Mouse (Mus musculus): ENCODE measurements around the gene Pgm2. TPM values are rescaled to one million over a fixed set of nuclear protein-coding genes. Genes with fewer than 3 reads are reported as not detected.
A peak's percentile ranks its signal among the peaks of the same experiment; 100 is the strongest.

The Pgm2 gene
- 39.5 and 40.6 TPM in 2 replicates for total RNA-seq (2017)

DNA sequence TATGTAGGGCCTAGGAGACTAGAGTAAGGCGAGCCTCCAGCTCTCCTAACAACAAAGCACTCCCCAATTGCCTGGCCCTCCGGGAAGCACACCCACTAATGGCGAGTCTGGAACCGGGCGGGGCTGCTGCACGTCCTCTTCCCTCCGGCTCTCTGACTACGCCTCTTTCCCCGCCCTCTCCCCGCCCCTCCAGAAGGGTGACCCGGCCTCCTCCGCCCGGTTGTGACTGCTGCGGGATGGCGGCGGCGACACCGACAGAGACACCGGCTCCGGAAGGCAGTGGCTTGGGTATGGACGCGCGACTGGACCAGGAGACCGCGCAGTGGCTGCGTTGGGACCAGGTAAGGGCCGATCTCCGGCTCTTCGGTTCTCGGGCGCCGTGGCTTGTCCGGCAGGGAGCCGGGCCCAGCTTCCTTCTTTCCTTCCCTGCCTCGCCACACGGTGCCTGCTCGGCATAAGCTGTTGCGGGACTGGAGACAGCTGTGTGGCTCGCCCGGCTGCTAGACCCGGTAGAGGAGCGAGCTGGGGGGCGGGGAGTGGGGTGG is at the start of gene Pgm2:
Gene Pgm2, plus strand, starts transcription at position 203 of the 545 bp plus-strand sequence.
- ATAC-seq (replicated peaks; ENCODE audit: low read depth, poor library complexity, severe bottlenecking) = peak; percentile 92

DNA sequence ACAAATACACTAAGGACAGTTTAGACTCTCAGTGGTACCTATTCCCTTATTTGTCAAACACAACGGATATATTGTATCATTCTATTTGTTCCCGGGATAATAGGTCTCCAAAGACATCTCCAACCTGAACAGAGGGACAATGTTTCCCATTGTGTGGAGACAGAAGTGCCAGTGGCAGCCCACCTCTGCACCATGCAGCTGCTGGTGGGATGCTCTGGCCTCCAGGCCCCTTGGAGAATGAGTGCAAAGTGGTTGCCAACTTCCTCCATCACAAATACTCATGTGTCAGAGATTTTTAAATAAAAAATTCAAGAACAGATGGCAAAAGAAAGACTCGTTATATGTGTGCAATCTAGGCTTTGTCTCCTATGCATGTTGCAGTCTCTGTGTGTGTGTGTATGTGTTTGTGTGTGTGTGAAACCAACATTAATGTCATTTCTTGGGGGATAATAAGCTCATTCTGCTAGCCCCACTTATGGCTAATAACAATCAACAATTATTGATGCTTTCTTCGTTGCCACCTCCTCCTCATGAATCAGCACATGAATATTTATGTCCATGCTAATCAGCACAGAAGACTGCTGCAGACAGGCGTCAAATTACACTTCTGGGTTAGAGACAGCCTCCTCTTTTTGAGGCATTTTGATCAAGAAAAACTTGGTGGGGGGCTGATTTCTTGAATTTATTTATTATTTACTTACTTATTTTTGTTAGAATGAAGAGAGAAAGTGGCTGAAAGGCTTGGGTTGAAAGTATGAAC is 48.9 kb upstream of the Pgm2 start:
- no peak for ATAC-seq (replicated peaks; ENCODE audit: low read depth, poor library complexity, severe bottlenecking)

DNA sequence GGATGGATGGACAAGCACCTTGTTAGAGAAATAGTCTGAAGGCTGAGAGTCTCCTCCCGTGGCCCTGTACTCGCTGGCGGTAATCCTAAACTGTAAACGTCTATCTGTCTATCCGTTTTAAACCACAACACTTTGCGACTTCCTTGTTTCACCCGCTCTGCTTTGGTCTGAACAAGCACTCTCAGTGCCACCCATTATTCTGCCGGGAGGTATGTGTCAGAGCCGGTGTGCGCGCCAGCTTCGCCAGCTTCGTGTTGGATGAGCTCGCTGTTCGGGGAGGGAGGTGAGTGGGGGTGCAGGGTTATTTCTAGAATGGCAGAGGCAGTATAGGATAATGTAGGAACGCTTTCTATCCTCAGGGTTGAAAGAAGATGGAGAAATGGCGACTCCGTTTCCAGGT is 48.0 kb upstream of the Pgm2 start:
- ATAC-seq (replicated peaks; ENCODE audit: low read depth, poor library complexity, severe bottlenecking) = peak; percentile 89

DNA sequence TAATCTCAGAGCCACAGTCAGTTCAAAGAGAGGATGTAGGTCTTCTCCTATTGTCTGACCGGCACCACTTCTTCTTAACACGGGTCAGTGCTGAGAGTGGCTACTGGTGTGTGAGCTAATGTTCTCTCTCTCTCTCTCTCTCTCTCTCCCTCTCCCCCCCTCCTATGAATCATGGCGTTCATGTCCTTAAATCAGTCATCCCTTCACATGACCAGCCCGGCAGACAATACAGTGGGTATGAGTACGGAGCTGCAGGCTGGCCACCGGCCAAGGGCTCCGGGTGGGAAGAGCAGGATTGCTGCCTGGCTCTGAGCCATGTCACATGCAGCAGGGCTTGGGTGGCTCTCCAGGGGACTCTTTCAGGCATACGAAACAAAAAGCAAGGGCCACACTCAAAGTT is 47.2 kb upstream of the Pgm2 start:
- ATAC-seq (replicated peaks; ENCODE audit: low read depth, poor library complexity, severe bottlenecking) = peak; percentile 19

DNA sequence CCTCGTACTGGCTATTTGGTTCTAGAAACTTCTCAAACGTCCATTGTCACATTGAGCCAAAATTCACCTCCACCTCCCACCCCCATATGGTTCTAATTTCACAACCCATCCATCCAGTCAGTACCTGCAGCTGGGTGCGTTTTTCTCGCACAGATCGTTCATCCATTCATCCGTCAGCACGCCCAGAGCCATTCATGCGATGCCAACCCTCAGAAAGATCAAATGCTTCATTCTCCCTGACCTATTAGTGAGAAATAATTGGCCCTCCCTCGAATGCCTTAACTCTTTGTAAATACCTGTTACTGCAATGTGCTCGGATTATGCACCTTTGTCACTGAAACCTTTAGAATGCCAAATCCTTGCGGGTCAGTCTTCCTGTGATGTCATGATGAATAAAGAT is 45.8 kb upstream of the Pgm2 start:
- no peak for ATAC-seq (replicated peaks; ENCODE audit: low read depth, poor library complexity, severe bottlenecking)

DNA sequence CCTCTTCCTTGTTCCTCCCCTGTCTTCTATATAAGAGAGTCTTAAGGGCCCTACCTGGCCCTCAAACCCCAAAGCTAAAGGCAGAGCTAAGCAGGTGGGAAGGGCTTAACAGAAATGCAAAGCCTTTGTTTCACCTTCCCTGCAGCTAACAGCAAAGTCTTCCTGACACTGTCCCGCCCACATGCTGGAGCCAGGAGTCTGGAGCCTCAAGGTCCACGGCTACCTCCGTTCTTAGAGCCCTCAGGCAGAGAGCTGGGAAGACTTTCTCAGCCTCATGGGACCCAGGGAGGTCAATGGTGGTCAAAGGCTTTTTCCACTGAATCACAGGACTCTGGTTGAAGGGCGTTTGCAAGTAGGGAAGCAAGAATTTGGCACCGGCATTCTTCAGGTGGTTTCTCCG is 44.8 kb upstream of the Pgm2 start:
- ATAC-seq (replicated peaks; ENCODE audit: low read depth, poor library complexity, severe bottlenecking) = no peak

DNA sequence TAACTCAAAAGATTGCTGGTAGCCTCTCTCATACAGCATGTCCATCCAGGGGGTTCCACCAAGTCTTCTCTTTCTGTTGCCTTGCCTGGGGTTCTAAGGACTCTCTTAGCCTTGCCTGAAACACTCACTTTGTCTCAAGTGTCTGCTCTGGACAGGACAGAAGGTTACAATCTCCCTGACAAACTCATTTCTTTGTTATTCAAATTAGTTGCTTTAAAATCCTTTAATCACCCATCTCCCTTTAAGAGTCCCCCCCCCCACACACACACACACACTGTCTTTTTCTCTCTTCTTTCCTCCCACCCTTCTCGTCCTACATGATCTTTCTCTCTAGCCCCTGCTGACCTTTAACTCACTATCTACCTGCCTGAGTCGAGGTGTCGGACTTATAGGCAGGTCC is 44.1 kb upstream of the Pgm2 start:
- no peak for ATAC-seq (replicated peaks; ENCODE audit: low read depth, poor library complexity, severe bottlenecking)

DNA sequence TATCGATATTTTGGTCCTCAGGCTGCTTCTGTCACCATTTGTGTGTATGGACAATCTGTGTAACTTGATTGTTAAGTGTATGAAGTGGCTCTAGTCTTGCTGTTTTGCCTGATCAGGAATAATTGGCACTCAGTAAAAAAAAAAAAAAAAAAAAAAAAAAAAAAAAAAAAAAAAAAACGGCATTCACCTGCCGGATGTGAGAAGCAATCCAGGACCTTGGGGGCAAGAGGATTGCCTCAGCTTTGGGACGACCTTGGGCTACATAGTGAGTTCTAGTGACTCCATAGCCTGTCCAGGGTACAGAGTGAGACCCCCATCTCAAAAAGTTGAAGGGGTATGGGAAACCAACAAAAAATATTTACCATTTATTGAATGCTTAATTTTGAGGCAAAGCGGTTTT is 43.5 kb upstream of the Pgm2 start:
- no peak for ATAC-seq (replicated peaks; ENCODE audit: low read depth, poor library complexity, severe bottlenecking)

DNA sequence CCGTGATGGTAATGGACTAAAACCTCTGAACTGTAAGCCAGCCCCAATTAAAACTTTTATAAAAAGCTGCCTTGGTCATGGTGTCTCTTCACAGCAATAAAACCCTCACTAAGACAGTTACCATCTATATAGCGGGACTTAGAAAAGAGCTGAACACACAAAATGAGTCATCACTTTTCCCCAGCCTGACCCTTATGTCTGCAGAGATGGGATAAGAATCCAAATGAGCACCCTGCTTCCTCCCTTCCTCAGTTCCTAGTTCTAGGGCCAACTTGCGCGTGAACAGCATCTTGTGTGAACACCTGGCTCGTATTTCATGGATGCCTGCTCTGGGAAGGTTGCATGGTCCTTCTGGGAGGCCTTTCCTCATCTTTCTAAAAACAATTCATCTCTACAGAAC is 39.7 kb upstream of the Pgm2 start:
- ATAC-seq (replicated peaks; ENCODE audit: low read depth, poor library complexity, severe bottlenecking) = no peak

DNA sequence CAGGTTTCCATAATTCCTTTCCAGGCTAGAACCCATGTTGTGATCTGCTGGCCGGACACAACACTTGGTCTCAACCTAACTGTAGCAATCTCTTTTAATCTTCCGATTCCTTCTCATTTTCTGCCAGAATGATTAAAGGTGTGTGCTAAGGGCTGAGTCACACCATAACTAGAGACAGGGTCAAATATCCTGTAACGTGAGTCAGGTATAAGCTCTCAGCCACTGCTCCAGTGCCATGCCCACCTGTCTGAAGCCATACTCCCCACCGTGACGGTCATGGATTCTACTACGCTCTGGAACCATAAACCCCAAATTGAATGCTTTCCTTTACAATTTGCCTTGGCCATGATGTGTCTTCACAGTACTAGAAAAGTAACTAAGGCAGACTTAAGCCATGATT is 36.5 kb upstream of the Pgm2 start:
- no peak for ATAC-seq (replicated peaks; ENCODE audit: low read depth, poor library complexity, severe bottlenecking)

DNA sequence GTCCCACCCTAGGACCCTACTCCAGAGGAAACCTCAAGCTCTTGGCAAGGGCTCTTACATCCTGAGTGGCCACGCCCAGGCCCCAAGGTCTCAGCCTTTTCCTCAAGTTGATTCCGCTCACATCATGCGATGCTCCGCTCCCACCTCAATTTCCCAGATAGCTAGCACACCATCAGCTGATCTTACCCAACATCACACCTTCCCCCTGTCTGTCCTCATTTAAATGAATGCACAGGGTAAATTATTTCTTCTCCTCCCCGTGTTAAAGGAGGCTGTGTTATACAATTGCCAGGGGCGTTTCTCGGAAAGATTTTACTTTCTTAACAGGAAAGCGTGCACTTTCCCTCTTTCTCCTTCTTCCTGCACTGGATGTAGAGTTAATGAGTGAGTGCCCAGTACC is 31.9 kb upstream of the Pgm2 start:
- no peak for ATAC-seq (replicated peaks; ENCODE audit: low read depth, poor library complexity, severe bottlenecking)

DNA sequence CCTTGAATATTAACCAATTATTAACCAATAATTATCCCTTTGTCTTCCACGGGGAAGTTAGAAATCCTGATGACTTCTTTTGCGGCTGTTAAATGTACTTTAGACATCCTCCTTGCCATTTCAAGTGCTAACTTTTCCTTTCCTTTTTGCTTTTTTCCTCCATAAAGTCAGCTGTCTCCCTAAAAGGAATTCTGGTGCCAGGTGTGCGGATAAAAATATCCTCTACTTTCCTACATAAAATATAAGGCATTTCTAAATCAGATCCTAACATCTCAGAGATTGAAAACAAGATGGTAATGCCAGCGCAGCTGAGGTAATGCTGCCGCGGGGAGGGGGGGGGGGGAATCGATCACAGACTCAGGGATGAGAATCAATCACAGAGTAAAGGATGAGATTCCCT is 31.1 kb upstream of the Pgm2 start:
- no peak for ATAC-seq (replicated peaks; ENCODE audit: low read depth, poor library complexity, severe bottlenecking)

DNA sequence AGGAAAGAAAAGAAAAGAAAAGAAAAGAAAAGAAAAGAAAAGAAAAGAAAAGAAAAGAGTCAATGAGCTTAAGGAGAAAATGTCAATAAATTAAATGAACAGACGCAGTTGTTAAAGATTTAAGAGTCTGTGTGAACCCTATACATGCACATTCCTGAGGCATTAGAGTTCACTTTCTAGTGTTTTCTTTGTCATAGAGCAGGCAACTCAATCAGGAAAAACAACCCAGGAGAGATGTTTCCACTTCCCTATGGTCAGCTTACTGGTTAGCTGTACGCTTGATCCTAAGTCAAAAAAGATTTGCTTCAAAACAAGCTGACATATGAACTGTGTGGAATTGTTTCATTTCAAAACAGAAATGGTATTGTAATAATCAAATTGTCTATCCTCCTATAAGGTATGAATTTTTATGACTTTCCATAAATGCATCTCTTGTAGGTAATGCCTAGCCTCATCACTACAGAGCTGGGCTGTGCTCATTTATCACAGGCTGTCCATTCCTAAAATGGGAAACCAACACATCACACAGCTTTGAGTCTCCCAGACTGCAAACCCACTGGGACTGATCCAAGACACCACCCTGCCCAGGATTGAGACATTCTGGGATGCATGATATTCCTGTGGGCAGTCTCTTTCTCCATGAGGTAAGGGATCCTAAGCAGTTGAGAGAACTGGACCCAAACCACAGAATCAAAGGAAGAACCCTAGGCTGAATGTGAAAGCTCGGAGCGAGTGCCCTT is 29.7 kb upstream of the Pgm2 start:
- ATAC-seq (replicated peaks; ENCODE audit: low read depth, poor library complexity, severe bottlenecking) = no peak

DNA sequence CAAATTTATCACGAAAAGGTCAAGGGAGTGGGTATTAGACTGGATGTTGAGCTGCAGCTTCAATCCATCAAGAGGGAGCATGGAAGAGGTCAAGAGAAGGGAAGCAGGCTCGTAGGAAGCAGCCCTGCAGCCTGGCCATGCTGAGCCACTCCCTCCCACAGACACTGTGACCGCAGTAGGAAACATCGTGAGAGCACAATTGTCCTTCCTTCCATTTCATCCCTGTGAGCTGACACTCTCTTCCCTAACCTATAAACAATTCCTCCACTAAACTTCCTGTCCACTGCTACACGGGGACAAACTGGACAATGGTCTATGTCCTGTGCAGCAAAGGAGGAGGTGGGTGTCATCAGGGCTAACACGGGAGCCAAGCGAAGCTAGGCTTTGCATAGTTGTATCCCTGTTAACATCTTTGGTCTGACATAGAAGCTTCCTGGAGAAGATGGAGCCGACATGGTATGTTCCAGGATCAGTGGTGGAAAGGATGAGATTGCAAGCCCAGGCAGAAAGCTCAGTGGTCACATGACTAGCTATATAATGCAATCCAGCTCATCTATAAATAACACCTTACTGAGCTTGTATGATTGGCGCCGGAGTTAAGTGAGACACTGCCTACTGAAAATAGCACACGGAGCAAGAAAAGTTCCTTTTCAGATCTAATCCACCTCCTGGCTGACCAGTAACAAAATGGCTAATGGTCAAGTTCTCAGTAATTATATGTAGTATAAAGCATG is 29.0 kb upstream of the Pgm2 start:
- ATAC-seq (replicated peaks; ENCODE audit: low read depth, poor library complexity, severe bottlenecking) = no peak

DNA sequence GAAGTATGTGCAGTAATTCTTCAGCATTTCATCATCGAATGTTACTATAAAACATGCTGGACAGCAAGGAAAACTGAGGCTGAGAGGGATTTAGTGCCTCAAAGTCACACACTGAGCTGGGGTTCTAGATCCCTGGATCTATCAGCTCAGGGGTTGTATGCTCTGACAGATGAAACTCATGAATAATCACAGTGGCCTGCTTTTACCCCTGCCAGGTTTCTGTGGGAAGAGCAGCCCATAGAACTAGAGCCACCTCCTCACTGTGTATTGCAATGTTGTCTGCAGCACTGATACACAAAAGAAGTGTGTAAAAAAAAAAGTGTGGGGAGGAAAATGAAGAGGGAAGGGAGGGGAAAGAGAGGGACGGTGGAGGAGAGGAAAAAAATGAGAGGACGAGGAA is 28.3 kb upstream of the Pgm2 start:
- no peak for ATAC-seq (replicated peaks; ENCODE audit: low read depth, poor library complexity, severe bottlenecking)

DNA sequence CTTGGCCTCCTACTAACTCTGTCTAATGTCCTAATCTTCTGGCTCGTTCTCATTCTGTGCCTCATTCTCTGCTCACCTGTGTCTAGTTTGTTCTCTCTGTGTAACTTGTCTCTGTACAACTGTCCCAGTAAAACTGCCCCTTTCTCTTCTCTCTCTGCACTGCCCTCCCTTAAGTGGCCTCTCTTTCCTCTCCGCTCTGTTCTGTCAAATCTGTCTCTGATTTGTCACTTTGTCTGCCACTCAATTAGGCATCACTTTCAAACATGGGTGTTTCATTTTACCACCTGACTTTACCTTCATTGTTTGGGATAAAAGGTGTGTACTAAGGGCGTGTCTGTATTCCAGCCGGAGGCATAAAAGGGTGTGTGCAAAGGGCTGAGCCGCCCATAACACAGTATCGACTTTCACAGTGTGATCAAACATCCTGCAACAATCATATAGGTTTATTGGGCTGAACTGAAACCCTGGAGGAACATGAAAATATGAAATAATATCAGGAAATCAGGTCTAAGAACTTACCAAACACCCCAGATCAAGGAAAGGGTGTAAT is 27.2 kb upstream of the Pgm2 start:
- no peak for ATAC-seq (replicated peaks; ENCODE audit: low read depth, poor library complexity, severe bottlenecking)

DNA sequence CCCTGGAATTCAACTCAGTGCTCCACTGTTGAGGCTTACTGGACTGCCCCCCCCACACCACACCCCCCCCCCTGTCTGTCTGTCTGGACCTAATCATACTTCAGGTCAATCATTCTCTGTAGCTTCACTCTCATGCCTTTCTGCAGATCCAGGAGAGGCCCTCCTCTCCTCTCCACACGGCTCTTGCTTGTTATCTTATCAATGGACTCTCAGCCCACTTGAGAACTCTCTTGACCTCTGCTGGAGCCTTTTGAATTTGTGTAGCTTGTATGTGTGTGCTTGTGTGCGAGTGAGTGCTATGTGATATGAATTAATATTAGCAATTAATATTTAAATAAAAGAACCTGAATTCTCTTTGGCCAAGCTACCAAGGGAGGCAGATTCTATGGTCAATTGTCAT is 26.6 kb upstream of the Pgm2 start:
- ATAC-seq (replicated peaks; ENCODE audit: low read depth, poor library complexity, severe bottlenecking) = no peak

DNA sequence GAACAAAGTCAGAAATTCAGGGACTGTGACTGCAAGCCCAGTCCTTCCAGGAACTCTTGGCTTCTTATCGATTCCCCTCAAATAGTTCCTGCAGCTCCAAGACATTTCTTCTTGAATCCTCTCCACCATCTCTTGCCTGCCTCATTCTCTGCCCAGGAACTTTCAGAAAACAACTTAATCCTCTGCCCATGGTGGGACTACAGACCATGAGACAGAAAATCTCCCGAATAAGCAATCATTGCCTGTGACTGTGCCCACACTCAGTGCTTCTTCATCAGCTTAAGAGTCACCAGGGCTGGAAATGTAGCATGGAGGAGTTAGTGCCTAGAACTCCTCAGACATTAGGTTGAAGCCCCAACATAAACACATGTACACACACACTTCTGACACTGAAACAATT is 25.2 kb upstream of the Pgm2 start:
- no peak for ATAC-seq (replicated peaks; ENCODE audit: low read depth, poor library complexity, severe bottlenecking)

DNA sequence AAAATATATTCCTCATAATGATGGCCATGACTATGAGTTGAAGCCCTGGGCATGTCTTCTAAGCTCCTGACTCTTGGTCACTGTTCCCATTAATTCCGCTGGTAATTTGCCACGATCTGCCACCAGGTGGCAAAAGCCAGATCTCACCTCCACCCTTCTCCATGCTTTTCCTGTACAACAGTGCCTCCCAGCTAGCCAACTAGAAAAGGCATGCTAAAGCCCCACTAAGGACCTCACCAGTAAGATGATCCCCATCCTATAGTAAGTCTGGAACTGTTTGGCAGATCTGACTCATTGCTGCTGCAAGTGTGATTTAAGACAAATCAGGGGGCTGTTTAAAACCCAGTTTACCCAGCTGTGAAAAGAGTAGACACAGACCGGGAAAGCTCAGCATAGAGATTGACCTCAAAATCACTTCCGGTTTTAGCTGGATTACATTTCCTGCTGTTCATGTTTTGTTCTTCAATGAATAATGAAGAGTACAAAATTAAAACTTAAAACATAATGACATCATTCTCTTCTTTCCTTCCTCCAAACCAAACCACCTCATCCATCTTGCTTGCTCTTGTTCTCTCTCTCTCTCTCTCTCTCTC is 22.6 kb upstream of the Pgm2 start:
- ATAC-seq (replicated peaks; ENCODE audit: low read depth, poor library complexity, severe bottlenecking) = peak; percentile 98

DNA sequence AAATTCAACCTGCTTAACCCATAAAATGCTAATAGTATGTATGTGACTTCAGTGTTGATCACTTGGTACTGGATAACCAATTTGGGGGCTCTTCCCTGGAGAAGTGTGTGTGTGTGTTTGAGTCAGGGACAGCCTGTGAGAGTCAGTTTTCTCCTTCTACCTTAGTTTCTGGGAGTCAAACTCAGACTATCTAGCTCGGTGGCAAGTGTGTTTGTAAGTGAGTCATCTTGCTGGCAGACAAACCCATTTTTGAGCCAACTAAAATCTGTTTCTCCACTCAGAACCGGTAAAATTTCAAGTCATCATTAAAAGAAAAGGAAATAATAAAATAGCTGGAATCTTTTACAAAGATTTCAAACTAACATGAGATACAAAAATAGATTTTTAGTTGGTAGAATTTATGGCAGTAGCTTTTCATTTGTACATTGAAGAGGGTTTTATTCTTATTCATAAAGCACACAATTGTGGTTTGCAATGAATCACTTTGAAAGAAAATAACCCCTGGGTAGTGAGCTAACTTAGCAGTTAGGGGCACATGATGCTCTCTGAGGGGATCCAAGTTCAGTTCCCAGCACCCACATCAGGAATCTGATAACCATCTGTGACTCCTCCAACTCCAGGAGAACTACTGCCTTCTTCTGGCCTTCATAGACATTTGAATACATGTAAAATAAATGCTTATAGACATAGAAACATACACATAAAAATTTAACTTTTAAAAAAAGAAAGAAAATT is 21.8 kb upstream of the Pgm2 start:
- no peak for ATAC-seq (replicated peaks; ENCODE audit: low read depth, poor library complexity, severe bottlenecking)
